Mouse (Mus musculus): ENCODE data around the gene Bicdl2.

- TF ChIP-seq CTCF (IDR thresholded peaks at IDR 0.05; ENCODE audit: low read depth, low read length) (no peak), POLR2AphosphoS5 (IDR thresholded peaks at IDR 0.05; ENCODE audit: insufficient replicate concordance, low read depth, low read length) (no peak), TAL1 (conservative IDR thresholded peaks at IDR 0.05; ENCODE audit: low read depth, low read length) (no peak), GATA1 (IDR thresholded peaks at IDR 0.05; ENCODE audit: borderline replicate concordance, low read length) (no peak)
Measured at GRCm38 (mm10) chr17:23665511-23665910, 5.2 kb downstream of the Bicdl2 start.
